Comparison of ENCODE assay signal across 17 mouse cellular contexts in the genomic region with DNA sequence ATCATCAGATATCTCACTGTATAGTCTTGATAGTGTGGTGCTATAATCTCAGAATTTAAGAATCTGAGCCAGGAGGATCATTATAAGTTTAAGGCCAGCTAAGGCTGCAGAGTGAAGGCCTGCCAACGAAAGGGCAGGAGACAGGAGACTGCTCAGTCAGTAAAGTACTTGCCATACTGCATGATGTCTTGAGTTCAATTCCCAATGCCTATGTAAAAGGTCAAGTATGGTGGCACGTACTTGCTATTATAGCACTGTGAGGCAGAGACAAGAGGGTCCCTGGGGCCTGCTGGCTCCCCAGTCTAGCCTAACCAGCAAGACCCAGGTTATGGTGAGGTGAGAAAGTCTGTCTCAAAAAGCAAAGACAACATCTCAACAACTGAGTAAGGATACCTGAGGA. TPM values are rescaled to one million over a fixed set of nuclear protein-coding genes. Genes with fewer than 3 reads are reported as not detected.
"Had no signal": no experiment of that assay in that cellular context is flagged by ENCODE, and none has a peak within 500 bp of the region (broad histone marks: within the 10 kb centered on the region; RNA-seq: fewer than 3 reads in every experiment).

A gene (plus strand): TSS at position 301 of the 400 bp plus-strand sequence.

- H3K4me2 ChIP-seq: limb, embryonic 15.5 days; liver, embryonic 12.5 days; lung, embryonic 14.5 days; midbrain, embryonic 11.5 days; stomach, embryonic 15.5 days had no signal

- H3K9me3 ChIP-seq: limb, embryonic 15.5 days; liver, embryonic 12.5 days; megakaryocyte, embryonic 14.5 days; stomach, embryonic 15.5 days had no signal

- ATAC-seq: intestine, postnatal 0 days; liver, embryonic 12.5 days; midbrain, embryonic 16.5 days had no signal

- DNase-seq: kidney, adult 8-10 months; kidney, postnatal 36 days; lung, embryonic 14.5 days; lung, postnatal 10 days; right cerebral cortex, postnatal 14 days; thymus, postnatal 14 days had no signal

- H3K9ac ChIP-seq: limb, embryonic 15.5 days; liver, embryonic 12.5 days; lung, embryonic 14.5 days; stomach, embryonic 15.5 days had no signal

- H3K27me3 ChIP-seq: limb, embryonic 15.5 days; liver, embryonic 12.5 days; stomach, embryonic 15.5 days had no signal

- H3K27ac ChIP-seq: limb, embryonic 15.5 days; liver, embryonic 12.5 days; macrophage; stomach, embryonic 15.5 days had no signal

- H3K4me3 ChIP-seq: limb, embryonic 15.5 days; liver, embryonic 12.5 days; megakaryocyte, embryonic 14.5 days; stomach, embryonic 15.5 days had no signal

- H3K36me3 ChIP-seq: limb, embryonic 15.5 days; liver, embryonic 12.5 days; stomach, embryonic 15.5 days had no signal

- H3K4me1 ChIP-seq: limb, embryonic 15.5 days; liver, embryonic 12.5 days; stomach, embryonic 15.5 days had no signal

RNA-seq across cellular contexts. Expression of the gene that starts here (rescaled TPM):
- polyA plus RNA-seq: limb, embryonic 11.5 days; liver, embryonic 12.5 days; liver, embryonic 16.5 days; lung, embryonic 14.5 days; macrophage; spleen, adult 2 months had no signal
